Mouse (Mus musculus) thymus, postnatal 4 days (tissue): ENCODE data around the gene Rnd3.

ENCODE experiments used
- DNase-seq: peaks from one replicate; pipeline ENCODE4 v3.0.0; 2021

The Rnd3 gene

GRCm38 (mm10) chr2:51110271-51110670 is 38.6 kb downstream of the Rnd3 start:
- no peak for DNase-seq

GRCm38 (mm10) chr2:51108631-51109030 is 40.3 kb downstream of the Rnd3 start:
- DNase-seq: no peak

- no peak for DNase-seq
Measured at GRCm38 (mm10) chr2:51101187-51101586, 47.7 kb downstream of the Rnd3 start.

- DNase-seq: no peak
Measured at GRCm38 (mm10) chr2:51099987-51100386, 48.9 kb downstream of the Rnd3 start.

GRCm38 (mm10) chr2:51099240-51099639 is 49.7 kb downstream of the Rnd3 start:
- no peak for DNase-seq

- DNase-seq: no peak
Measured at GRCm38 (mm10) chr2:51090688-51091087, 58.2 kb downstream of the Rnd3 start.

GRCm38 (mm10) chr2:51090049-51090448 is 58.9 kb downstream of the Rnd3 start:
- no peak for DNase-seq

GRCm38 (mm10) chr2:51088843-51089573 is 59.9 kb downstream of the Rnd3 start:
- no peak for DNase-seq

GRCm38 (mm10) chr2:51088123-51088453 is 60.8 kb downstream of the Rnd3 start:
- no peak for DNase-seq

GRCm38 (mm10) chr2:51087307-51088122 is 61.4 kb downstream of the Rnd3 start:
- DNase-seq: no peak

GRCm38 (mm10) chr2:51085155-51085554 is 63.8 kb downstream of the Rnd3 start:
- no peak for DNase-seq

- DNase-seq: no peak
Measured at GRCm38 (mm10) chr2:51082714-51083351, 66.1 kb downstream of the Rnd3 start.
